Mouse (Mus musculus): ENCODE data around the gene Zeb2.

The Zeb2 gene

GRCm38 (mm10) chr2:45096638-45097247 lies 20.5 kb downstream of the Zeb2 start:
- DNase-seq = no peak

DNA sequence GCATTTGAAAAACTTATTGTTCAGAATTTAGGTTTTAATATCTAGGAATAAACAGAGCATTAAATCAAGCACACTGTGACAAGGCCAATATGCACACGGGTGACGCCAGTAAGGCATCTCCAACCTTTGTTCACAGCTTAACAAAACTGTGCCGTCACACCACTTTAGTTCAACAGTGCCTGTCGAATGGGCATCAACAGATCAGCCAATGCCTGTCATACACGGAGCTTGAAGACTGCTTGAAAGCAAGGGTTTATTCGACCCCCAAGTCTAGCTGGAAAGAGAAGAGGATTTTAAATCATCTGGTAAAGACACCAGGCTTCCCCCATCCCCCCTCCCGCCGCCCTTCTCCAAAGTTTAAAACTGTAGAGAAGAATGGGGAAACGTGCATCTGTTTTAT lies 21.4 kb downstream of the Zeb2 start:
- no peak for DNase-seq

DNA sequence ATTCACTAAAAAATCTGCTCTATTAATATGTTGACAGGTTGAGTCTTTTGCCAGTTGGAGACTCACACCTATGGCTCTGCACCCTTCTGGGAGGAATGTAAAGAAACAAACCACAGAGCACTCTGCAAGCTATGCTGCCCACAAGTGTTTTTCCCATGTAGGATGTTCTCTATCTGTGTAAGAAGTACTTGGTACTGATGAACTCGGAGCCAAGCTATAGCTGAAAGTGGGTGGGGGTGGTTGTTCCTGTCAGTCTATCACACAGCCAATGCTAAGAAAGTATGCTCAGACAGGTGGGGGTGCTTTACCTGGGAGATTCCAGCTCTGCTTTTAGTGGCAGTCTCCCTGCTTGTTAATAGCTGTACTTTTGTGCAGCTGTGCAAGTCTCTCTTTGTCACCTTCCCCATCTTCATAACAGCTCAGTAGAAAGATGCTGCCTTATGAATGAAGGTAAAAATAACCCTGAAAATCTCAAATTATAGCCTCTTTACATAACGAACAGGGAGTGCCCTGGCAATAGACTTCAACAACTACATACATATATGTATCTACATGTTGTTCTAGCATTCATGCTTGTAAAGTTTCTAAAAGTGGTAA lies 22.7 kb downstream of the Zeb2 start:
- DNase-seq = no peak

DNA sequence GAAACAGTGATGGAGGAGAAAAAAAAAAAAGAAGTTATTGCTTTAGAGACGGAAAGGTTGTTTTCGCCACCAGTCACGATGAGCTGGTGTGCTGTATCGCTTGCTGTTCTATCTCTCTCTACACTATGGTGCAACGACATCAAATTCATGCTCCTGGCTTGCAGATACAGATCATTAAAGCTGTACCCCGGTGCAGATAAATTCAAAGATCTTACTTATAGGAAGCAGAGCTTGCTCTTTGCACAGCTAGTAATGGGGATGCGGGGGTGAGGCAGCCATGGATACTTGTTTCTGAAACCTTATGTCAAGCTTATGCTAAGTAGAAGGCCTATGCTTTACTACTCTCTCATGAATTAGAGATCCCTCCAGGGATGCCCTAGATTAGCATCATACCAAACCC lies 23.7 kb downstream of the Zeb2 start:
- DNase-seq = no peak

DNA sequence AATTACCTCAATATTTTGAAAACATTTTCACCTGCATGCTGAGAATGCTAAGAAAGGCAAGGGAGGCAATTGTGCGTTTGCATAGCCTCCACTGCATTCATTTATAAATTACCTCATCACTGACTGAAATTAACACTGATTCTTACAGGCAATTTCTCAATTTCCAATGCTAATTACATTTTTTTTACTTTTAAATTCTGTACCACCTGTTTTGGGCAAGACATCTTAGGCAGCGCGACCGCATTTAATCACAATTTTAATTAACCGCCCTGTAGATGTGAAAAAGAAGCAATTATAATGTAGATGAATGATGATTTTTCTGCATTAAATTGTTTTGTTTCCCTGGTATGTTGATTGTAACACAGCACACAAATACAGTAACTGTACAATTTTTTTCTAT lies 24.5 kb downstream of the Zeb2 start:
- no peak for DNase-seq

DNA sequence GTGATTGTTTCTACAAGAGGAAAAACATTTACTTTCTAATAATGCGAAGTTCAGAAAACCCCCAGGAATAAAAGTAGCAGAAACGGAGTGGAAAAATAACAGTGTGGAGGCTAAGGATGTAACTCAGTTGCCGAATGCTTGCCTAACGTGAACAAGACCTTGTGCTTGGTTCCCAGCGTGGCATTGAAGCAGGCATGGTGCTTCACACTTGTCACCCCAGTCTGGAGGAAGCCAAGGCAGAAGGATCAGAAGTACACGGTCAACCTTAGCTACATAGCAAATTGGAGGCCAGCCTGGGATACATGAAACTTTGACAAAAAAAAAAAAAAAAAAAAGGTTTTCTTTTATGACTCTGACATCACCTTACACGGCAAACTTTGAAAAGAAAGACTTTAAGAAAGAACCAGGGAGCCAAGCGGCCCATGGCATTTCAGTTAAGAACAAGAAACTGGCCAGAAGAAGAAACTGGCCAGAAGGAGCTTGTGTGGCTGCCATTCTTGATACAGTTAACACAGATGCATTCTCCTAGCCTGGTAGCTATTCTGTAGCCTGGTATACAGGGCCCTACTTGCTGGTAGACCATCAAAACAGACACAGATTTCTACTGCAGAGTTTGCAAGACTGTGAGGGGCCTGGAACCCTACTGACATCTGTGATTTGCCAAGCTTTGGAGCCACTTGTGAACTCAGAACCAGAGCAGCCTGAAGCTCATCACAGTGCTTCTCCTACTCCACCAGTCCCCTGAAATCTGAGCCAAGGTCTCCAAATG lies 26.5 kb downstream of the Zeb2 start:
- DNase-seq = no peak

GRCm38 (mm10) chr2:45089251-45089530 lies 28.0 kb downstream of the Zeb2 start:
- no peak for DNase-seq

DNA sequence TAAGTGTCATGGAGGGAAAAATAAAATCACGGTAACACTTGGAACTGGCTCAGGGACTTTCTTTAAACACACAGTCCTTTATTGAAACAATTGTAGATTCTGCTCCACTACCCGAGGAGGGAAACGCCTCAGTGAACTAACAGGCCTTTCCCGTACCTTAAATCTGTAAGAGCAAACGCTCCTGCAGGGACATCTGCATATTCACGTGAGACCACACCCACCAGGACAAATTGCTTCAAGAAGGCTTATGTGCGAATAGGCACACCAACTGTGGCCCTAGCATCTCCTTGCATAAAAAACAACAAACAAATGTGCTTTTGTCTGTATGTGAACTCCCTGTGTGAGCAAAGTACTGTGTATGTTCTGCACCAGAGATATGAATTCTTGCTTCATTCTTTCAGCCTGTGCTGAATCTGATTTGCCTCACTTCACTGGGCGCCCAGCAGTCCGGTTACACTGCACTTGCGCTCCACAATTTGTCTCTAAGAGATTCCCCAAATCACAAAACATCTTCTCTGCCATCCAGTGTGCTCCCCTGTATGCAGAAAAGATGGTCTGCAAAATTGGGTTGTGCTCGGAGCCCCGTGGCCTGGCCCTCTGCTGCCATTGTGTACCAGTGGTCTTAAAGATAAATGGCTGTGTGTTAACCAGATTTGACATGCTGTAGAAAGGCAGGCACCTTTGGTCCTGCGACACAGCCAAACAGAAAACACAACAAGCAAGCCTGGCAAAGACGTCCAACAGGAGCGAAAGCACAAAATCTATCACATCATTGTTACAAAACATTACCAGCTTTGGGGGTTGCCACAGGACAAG lies 28.6 kb downstream of the Zeb2 start:
- DNase-seq = no peak

DNA sequence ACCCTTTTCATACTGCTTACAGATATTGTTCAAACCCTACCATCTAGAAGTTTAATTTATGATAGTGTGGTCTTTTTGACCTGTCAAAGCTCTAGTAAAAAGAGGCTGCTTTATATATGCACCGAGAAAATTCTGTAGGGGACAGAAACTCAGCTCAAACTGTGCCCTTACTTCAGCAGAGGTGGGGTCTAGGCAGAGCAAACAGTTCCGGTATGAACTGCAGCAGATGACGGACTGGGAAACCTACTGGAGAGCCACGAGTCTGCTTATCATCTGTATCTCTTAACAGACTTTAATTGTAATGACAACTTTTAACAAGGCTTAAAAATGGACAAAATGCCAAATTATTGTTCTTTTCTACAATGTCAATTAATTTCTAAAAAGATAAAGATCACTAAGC lies 30.0 kb downstream of the Zeb2 start:
- no peak for DNase-seq

GRCm38 (mm10) chr2:45085653-45086052 lies 31.5 kb downstream of the Zeb2 start:
- no peak for DNase-seq

- DNase-seq = no peak
These were observed 34.2 kb downstream of the Zeb2 start for GRCm38 (mm10) chr2:45083042-45083441.

DNA sequence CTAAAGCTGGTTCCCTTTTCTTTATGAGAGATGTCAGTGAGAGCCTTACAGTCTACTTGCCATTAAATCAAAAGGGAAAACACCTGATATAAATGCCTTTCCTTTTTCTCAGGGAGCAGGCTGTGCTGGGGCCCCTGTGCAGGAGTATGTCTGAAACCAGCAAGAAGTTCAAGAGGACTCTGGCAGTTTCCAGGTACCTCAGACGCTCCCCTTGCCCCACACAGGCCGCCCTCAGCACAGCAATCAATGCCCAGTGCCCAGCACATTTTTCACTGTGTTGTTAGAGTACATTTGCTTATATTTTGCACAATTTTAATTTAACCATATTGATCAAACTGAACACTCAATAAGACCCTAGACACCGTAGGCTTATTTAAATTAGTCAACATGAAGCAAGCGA lies 35.6 kb downstream of the Zeb2 start:
- DNase-seq = no peak

GRCm38 (mm10) chr2:45077938-45078487 lies 39.2 kb downstream of the Zeb2 start:
- DNase-seq = no peak

DNA sequence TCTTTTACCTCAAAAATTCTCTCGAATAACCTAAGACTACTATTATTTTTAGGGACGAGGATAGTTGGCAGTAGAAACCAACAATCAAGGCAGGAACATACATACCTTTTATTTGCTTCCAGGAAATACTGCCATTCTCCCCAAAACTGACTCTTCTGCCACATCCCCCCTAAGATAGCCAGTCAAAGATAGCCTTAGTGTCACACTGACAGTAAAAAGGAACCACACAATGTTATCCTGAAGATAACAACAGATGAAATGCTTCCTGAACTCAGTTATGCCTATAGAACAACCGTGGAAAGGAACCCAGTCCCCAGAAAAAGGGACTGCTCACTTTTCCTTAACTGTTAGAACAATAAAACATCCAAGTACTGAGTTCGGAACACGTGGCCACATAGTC lies 39.8 kb downstream of the Zeb2 start:
- no peak for DNase-seq

DNA sequence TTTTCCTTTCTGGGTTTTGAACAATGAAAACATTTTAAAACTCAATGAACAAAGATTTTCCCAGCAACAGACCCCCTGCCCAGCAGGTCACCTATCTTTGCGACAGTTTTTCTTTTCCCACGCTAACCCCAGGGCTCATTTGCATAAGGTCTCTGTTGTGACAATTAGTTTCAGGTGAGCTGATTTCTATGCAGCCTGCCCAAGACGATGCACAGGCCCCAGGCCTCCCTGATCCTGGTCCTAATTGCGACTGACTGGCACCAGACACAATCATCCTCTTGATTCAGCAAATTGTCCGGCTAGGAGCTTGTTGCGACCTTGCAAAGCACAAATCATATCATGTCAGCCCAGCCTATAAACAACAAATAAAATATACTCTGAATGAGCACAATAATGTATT lies 44.2 kb downstream of the Zeb2 start:
- no peak for DNase-seq

- no peak for DNase-seq
These were observed 45.9 kb downstream of the Zeb2 start for GRCm38 (mm10) chr2:45071296-45071695.

GRCm38 (mm10) chr2:45070612-45071276 lies 46.5 kb downstream of the Zeb2 start:
- DNase-seq = peak; percentile 38

DNA sequence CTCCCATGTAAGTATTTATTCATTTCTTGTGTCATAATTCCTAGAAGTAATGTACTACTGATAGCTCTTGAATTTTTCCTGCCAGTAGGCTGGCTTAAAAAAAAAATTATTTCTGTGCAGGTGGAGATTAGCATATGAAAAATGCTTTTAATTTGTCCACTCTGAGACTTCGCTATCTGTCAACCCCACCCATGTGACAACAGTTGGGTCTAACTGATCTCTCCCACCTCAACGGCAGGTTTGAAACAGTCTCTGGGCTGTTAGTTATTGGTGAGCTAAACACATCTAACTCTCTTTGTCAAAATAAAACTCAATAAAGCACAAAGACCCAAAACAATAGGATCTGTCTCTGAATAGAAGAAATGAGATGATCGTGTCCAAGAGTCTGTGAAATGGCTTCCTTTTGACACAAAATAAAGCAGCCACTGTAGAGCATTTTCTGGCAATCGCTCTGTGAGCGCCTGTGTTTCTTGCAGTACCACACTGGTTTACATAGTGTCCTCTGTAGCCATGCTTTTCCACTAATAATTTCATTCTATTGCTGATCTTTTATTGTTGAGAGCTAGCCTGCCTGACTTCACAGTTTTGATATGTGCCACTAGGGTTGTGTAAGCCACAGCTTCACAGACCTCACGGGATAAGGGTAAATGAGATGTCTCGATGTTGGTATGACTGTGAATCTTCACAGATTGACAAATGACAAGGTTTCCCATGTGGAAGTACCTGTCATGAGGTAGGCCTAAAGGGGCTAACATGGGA lies 48.2 kb downstream of the Zeb2 start:
- no peak for DNase-seq

DNA sequence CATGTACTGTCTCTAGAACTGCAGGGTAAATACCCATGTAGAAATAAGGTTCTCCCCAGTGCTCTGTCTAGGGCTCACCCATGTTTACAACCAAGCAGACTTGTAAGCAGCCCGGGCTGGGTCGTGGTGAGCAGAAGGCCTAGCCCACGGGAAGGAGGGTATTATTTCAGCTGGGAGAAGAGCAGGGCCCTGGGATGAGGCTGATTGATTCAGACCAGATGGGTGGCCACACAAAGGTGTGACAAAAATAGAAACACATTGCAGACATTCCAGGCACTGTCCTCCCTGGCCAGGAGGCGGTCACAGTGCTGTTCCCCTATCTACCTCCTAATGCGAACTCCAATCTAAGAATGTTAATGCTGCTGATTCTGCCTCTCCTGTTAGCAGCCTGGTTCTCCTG lies 50.1 kb downstream of the Zeb2 start:
- DNase-seq = no peak

DNA sequence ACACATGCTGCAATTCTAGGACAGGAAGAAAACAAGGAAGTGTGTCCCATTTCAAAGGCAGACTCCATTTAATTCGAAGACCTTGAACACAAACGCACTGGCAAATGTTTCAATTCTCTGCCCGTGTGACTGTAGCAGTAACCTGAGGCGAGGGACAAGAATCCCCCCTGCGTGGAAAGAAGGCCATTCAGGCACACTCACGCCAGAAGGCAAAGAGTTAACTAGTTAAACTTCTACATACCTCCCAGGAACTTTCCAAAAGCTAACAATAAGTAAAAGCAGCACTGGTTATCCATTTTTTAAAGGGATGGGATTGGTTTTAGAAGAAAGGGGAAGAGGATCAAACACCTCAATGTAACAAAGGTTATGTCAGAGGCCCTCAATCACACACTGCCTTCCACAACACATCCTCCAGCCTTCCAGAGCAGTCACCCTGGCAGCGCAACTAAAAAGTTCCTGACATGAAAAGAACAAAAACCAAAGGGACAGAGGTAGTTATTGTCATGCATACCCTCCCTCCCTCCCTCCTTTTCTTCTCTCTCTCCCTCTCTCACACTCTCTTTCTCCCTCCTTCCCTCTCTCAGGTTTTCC lies 53.8 kb downstream of the Zeb2 start:
- no peak for DNase-seq

DNA sequence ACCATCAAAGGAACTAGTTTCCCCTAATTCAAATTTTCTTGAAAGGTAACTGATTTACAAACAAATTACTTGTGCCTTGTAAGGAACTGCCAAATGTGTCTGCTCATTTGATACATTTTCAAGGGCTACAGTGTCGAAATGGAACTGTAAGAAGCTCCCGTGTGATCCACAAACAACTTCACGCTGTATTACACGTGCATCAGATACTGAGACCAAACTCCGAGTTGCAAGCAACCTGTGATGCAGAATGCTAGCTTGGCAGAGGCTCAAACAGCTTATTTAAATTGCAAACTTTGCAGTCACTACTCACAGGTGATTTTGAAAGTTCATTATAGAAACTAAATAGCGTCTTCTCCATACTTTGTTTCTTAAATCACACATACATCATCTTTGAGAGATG lies 55.1 kb downstream of the Zeb2 start:
- DNase-seq = no peak

GRCm38 (mm10) chr2:45060768-45061167 lies 56.4 kb downstream of the Zeb2 start:
- DNase-seq = no peak

Data from lung, postnatal 10 days (tissue).